Mouse (Mus musculus) erythroblast, embryonic 14.5 days (primary cell): ENCODE data around the gene Tmsb4x. TPM values are rescaled to one million over a fixed set of nuclear protein-coding genes. Genes with fewer than 3 reads are reported as not detected.

Source experiments
- H3K27me3 ChIP-seq: 2 replicates; pipeline ENCODE4 v1.6.1; 2012; ENCODE audit warnings: inconsistent platforms; ENCODE audit not compliant: control insufficient read depth
- H3K36me3 ChIP-seq: 2 replicates; pipeline ENCODE4 v1.6.1; 2012; ENCODE audit warnings: mild to moderate bottlenecking, inconsistent platforms; ENCODE audit not compliant: control insufficient read depth
- H3K4me1 ChIP-seq: 2 replicates; pipeline ENCODE4 v1.6.1; 2012; ENCODE audit warnings: inconsistent platforms; ENCODE audit not compliant: control insufficient read depth
- H3K4me3 ChIP-seq: replicated peaks from 2 replicates; pipeline ENCODE3; 2012; ENCODE audit warnings: moderate library complexity, mild to moderate bottlenecking, inconsistent platforms
- H3K9me3 ChIP-seq: 2 replicates; pipeline ENCODE4 v1.6.1; 2012; ENCODE audit warnings: low read length, inconsistent platforms, mixed read lengths; ENCODE audit not compliant: control insufficient read depth
- GATA1 ChIP-seq: IDR thresholded peaks from 2 replicates; pipeline ENCODE4 v1.6.1; 2012; ENCODE audit warnings: low read length, inconsistent platforms, mixed read lengths
- TAL1 ChIP-seq: IDR thresholded peaks from 3 replicates; pipeline ENCODE4 v1.6.1; 2012; ENCODE audit warnings: low read length, inconsistent platforms, mixed read lengths
- polyA plus RNA-seq: library from polyadenylated mRNA; stranded (reverse); fragments of >175 nt; gene quantifications from 2 replicates; pipeline ENCODE4 v1.2.3, GENCODE M21; 2012

Gene Tmsb4x
- 0.67 and 1.1 TPM in 2 replicates for polyA plus RNA-seq

GRCm38 (mm10) chrX:167208978-167209754, at the start of gene Tmsb4x:
Tmsb4x (minus strand) TSS chrX:167209315.
- H3K4me3 ChIP-seq, result peak within 1 kb of the TSS; percentile 54
- H3K36me3 ChIP-seq, result no peaks in the 10 kb centered on the region
- H3K4me1 ChIP-seq, result peaks cover 5% of the 10 kb centered on the region
- H3K27me3 ChIP-seq, result peaks cover 38% of the 10 kb centered on the region
- peaks cover 6% of the 10 kb centered on the region; the same call in 1 of the 2 replicates for H3K9me3 ChIP-seq
- TF ChIP-seq GATA1 (no peak), TAL1 (no peak)

- Histone ChIP-seq H3K4me1 (no peaks in the 10 kb centered on the region), H3K4me3 (no peak overlapping the region), H3K27me3 (no peaks in the 10 kb centered on the region), H3K36me3 (no peaks in the 10 kb centered on the region), H3K9me3 (no peaks in the 10 kb centered on the region)
- no peak for TF ChIP-seq GATA1
- TF ChIP-seq TAL1, result no peak
Measured at GRCm38 (mm10) chrX:167241736-167242135, 32.6 kb upstream of the Tmsb4x start.

- no peaks in the 10 kb centered on the region for H3K9me3 ChIP-seq
- no peak for TF ChIP-seq GATA1
- no peak for TF ChIP-seq TAL1
- no peaks in the 10 kb centered on the region for H3K36me3 ChIP-seq
Measured at GRCm38 (mm10) chrX:167239293-167239921, 30.3 kb upstream of the Tmsb4x start.

GRCm38 (mm10) chrX:167233104-167233687, 24.1 kb upstream of the Tmsb4x start:
- TF ChIP-seq TAL1 (no peak), GATA1 (no peak)
- Histone ChIP-seq H3K9me3 (no peaks in the 10 kb centered on the region), H3K4me1 (no peaks in the 10 kb centered on the region), H3K36me3 (no peaks in the 10 kb centered on the region), H3K27me3 (no peaks in the 10 kb centered on the region), H3K4me3 (no peak overlapping the region)

More at GRCm38 (mm10) chrX:167239293-167239921, 30.3 kb upstream of the Tmsb4x start:
- H3K27me3 ChIP-seq, result no peaks in the 10 kb centered on the region
- H3K4me1 ChIP-seq, result no peaks in the 10 kb centered on the region
- no peak overlapping the region for H3K4me3 ChIP-seq

- Histone ChIP-seq H3K27me3 (no peaks in the 10 kb centered on the region), H3K4me1 (no peaks in the 10 kb centered on the region), H3K9me3 (no peaks in the 10 kb centered on the region), H3K4me3 (no peak overlapping the region), H3K36me3 (no peaks in the 10 kb centered on the region)
- TF ChIP-seq GATA1, result no peak
- TF ChIP-seq TAL1, result no peak
Measured at GRCm38 (mm10) chrX:167231150-167231549, 22.0 kb upstream of the Tmsb4x start.

- H3K27me3 ChIP-seq, result no peaks in the 10 kb centered on the region
- H3K36me3 ChIP-seq, result no peaks in the 10 kb centered on the region
- TF ChIP-seq GATA1 (no peak), TAL1 (no peak)
- H3K4me1 ChIP-seq, result no peaks in the 10 kb centered on the region
- no peaks in the 10 kb centered on the region for H3K9me3 ChIP-seq
- H3K4me3 ChIP-seq, result no peak overlapping the region
Measured at GRCm38 (mm10) chrX:167229819-167230218, 20.7 kb upstream of the Tmsb4x start.

GRCm38 (mm10) chrX:167229206-167229605, 20.1 kb upstream of the Tmsb4x start:
- Histone ChIP-seq H3K9me3 (no peaks in the 10 kb centered on the region), H3K4me3 (no peak overlapping the region)

GRCm38 (mm10) chrX:167227756-167228155, 18.6 kb upstream of the Tmsb4x start:
- no peaks in the 10 kb centered on the region for H3K9me3 ChIP-seq
- no peak overlapping the region for H3K4me3 ChIP-seq
- H3K27me3 ChIP-seq, result no peaks in the 10 kb centered on the region
- H3K4me1 ChIP-seq, result no peaks in the 10 kb centered on the region
- no peaks in the 10 kb centered on the region for H3K36me3 ChIP-seq
- TF ChIP-seq TAL1, result no peak
- TF ChIP-seq GATA1, result no peak

More at GRCm38 (mm10) chrX:167229206-167229605, 20.1 kb upstream of the Tmsb4x start:
- Histone ChIP-seq H3K27me3 (no peaks in the 10 kb centered on the region), H3K4me1 (no peaks in the 10 kb centered on the region), H3K36me3 (no peaks in the 10 kb centered on the region)
- TF ChIP-seq TAL1, result no peak
- TF ChIP-seq GATA1, result no peak

GRCm38 (mm10) chrX:167227138-167227537, 18.0 kb upstream of the Tmsb4x start:
- H3K27me3 ChIP-seq, result no peaks in the 10 kb centered on the region
- no peaks in the 10 kb centered on the region for H3K36me3 ChIP-seq
- H3K9me3 ChIP-seq, result no peaks in the 10 kb centered on the region
- no peak overlapping the region for H3K4me3 ChIP-seq
- no peaks in the 10 kb centered on the region for H3K4me1 ChIP-seq
- TF ChIP-seq GATA1, result no peak
- no peak for TF ChIP-seq TAL1
